Mouse (Mus musculus) spleen, adult 18-20 months (tissue): ENCODE measurements around the gene Sf3b1.
"Not testable (repeated sequence)": the region's sequence is repeated elsewhere in the genome, so short reads cannot be mapped to it uniquely, and the experiment has no call there.

ENCODE experiments used
- DNase-seq, 2 experiments: peaks; one replicate each; pipeline ENCODE4 v3.0.0; 2022; ENCODE audit warnings: mixed read lengths in 2 of 2

Gene Sf3b1

GRCm38 (mm10) chr1:55027966-55028365 is 685 bp upstream of the Sf3b1 start:
- DNase-seq, result no peak

DNA sequence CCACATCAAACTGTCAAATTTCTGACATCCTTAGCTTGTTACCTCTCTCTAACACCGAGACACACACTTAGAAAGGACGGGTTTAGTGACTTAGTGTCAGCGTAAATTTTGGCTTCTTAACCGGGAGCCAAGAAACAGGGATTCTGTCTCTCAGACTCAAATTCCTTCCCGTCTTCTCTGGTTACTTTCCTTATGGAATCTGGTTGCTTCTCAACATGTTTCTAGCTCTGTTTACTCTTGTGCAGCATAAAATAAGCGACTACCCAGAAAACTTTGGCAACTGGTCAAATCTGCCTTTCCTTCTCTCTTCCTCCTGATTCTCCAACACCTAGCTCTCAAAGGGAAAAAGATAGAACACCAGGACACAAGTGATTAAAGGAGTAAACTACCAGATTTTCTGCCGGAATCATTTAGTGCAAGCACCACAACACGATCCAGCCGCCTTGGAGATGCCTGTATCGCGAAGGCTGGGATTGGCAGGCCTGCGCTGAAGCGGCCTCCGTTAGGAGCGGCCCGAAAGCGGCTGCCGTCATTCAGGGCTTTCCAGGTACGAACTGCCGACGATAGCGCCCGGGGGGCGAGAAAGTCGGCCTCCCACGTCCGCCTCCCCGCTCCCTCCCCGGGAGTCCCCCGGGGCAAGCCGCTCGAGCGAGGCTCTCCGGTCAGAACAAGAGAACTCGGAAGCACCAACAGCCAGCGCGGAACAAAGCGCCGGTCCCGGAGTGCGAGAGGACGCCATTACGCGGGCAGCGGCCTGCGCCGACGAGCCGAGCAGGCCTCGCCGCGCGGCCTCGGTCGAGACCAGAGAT is 633 bp downstream of the Sf3b1 start:
- no peak for DNase-seq

GRCm38 (mm10) chr1:55025656-55026430 is 1.4 kb downstream of the Sf3b1 start:
- DNase-seq, result peak in 1 of 2 experiments; percentile 15

- no peak for DNase-seq
These were observed 5.4 kb downstream of the Sf3b1 start for GRCm38 (mm10) chr1:55021907-55022306.

- no peak for DNase-seq
These were observed 14.8 kb downstream of the Sf3b1 start for GRCm38 (mm10) chr1:55012513-55012912.

DNA sequence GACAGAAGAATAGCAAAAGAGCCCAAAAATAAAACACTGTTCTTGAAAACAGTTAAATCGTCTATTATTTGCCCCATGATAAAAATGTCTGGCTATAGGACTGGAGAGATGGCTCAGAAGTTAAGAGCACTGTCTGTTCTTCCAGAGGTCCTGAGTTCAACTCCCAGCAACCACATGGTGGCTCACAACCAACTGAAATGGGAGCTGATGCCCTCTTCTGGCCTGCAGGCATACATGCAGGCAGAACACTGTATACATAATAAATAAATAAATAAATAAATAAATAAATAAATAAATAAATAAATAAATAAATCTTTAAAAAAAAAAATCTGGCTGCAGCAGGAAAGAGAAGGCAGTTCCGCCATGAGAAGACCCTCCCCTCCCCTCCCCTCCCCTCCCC is 19.0 kb downstream of the Sf3b1 start:
- DNase-seq, result not testable (repeated sequence)

- DNase-seq, result no peak
These were observed 33.7 kb downstream of the Sf3b1 start for GRCm38 (mm10) chr1:54993581-54993980.

DNA sequence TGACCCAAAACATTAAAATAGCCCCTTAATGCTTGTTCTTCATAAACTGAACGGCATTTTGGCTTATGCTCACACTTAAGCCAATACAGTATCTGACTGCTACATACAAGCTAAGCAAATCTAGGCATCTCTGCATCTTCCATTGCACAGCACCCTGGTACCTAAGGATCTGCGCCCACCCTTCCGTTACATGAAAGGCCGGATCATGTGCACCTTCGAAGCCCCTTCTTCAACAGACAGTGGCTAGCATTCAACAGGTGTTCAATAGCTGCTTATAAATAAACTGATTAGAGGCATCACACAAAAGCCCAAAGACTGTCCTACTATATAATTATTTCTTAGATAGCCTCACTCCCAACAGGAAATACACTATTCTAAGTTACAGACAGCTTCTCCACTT is 41.0 kb downstream of the Sf3b1 start:
- DNase-seq, result no peak

GRCm38 (mm10) chr1:54985831-54986230 is 41.5 kb downstream of the Sf3b1 start:
- DNase-seq, result no peak

GRCm38 (mm10) chr1:54984154-54984553 is 43.1 kb downstream of the Sf3b1 start:
- no peak for DNase-seq

- DNase-seq, result no peak
These were observed 43.9 kb downstream of the Sf3b1 start for GRCm38 (mm10) chr1:54983339-54983738.

DNA sequence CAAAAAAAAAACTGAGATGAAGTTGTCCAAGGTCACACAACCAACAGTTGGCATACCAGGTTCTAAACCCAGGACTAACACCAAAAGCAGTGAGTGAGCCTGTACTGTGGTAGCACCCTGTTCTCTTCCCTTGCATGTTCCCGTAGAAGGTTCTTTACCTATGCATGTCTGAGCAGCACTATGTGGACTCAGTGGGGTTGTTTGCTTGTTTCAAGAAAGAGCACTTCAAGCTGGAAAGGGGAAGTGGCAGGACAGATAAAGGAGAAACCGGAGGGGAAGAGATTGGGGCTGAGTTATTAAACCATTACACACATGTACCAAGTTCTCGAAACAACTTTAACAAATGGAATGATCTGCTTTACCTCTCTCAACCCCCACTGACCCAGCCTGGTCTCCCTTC is 44.6 kb downstream of the Sf3b1 start:
- no peak for DNase-seq

DNA sequence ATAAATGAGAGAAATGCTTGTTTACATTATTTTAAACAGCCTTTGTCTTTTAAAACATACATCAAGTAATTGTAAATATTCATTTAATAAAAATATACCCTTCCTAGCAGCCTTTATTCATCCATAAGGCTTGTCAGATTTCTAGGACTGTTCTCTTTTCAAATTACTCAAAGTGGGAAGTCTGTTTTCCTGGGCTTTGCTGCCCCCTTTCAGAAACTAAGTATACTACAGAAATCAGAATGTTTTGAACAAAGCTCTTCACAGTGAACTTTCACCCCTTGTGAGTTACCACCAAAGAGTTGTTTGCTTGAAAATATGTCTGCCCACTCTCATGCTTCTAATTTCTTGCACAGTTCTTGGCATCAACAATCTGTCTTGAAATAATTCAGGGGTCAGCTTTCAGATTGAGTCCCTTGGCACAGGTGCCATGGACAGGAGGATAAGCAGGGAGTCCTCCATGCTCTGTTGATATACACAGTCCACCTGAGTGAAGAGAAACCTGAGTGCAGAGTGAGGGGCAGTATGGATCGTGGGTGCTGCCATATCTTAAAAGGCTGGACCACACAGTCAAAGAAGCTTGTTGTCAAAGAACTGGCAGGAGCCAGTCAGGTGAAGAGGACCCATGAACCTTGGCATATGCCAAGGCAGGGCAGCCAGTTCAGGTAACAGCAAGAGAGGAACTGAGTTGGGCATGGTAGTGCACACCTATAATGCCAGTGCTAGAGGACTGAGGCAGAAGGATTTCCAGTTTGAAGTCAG is 47.9 kb downstream of the Sf3b1 start:
- DNase-seq, result no peak

DNA sequence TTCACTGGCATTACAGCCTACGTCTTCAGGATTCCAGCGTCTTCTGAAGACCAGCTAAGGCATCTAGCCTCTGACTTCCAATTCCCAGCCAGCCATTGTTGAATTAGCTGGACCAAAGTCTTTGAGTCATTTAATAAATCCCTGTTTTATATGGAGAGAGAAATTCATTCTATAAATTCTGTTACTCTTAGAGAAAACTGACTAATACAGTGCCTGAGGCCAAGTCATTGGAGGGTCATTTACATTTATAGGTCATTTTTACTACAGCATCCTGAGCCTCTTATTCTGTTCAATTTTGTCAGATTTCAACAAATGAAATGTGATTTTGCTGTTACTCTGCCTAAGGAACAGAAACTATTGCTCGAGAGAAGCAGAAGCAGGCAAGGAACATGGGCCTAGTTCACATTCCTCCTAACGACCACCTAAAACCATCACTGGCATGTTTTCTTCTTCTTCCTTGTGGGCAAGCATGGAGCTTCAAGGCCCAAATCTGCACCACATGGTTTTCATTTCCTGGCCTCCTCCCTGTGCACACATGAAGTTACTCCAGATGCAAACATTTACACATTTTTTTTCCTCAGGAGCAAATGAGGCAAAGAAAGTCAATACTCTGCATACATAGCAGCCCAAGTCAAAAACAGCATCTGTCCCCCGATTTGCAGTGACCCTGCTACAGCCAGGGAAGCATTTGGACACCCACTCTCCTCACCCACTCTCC is 55.4 kb downstream of the Sf3b1 start:
- DNase-seq, result no peak

- no peak for DNase-seq
These were observed 60.4 kb downstream of the Sf3b1 start for GRCm38 (mm10) chr1:54966858-54967257.

DNA sequence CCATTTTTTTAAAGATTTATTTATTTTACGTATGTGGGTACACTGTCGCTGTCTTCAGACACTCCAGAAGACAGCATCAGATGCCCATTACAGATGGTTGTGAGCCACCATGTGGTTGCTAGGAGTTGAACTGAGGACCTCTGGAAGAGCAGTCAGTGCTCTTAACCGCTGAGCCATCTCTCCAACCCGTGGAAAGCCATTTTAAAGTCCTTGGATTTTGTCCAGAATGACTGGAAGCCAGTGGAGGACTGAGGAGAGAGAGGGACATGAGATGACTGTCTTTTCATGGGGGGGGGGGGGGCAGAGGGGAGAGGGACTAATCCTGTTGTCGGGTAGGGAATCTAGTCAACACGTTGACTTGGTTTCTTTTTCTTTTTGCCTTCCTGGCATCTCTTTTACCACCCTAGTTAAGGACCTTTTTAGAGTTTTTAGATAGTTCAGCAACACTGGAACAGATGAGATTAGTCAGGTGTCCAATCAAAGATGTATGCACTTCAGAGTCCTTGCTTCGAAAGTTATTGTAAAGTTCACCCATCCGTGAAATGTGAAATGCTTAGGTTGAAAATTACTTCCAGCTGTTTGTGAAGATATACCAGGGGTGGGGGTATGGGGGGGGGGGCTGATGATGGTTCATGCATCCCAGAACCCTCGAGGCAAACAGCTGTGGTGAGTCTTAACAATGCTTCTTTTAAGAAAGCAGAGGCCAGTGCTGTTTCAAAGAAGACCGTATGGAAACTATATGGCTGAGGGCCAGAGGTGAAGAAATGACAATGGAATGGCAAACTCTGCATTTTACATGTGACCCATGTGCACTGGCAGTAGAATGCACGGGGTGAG is 61.9 kb downstream of the Sf3b1 start:
- no peak for DNase-seq

- no peak for DNase-seq
These were observed 65.6 kb downstream of the Sf3b1 start for GRCm38 (mm10) chr1:54961724-54962123.

- DNase-seq, result no peak
These were observed 66.6 kb downstream of the Sf3b1 start for GRCm38 (mm10) chr1:54960613-54961165.

GRCm38 (mm10) chr1:54958525-54958924 is 68.8 kb downstream of the Sf3b1 start:
- peak in 1 of 2 experiments; percentile 24 for DNase-seq

- DNase-seq, result not testable (repeated sequence)
These were observed 70.3 kb downstream of the Sf3b1 start for GRCm38 (mm10) chr1:54956995-54957394.

- no peak for DNase-seq
These were observed 72.4 kb downstream of the Sf3b1 start for GRCm38 (mm10) chr1:54954856-54955255.
